Mouse (Mus musculus) urinary bladder, postnatal 36 days (tissue): Measurements from ENCODE around the gene L3mbtl4.

Source experiments
- DNase-seq, 2 experiments: peaks; one replicate each; pipeline ENCODE4 v3.0.0; 2022; ENCODE audit warnings: low spot score in 2 of 2, mixed read lengths in 1 of 2

Gene L3mbtl4

GRCm38 (mm10) chr17:68642521-68643088, 369.0 kb downstream of the L3mbtl4 start:
- DNase-seq, result no peak

- DNase-seq, result no peak
Observed at GRCm38 (mm10) chr17:68666528-68666927, 392.9 kb downstream of the L3mbtl4 start.

DNA sequence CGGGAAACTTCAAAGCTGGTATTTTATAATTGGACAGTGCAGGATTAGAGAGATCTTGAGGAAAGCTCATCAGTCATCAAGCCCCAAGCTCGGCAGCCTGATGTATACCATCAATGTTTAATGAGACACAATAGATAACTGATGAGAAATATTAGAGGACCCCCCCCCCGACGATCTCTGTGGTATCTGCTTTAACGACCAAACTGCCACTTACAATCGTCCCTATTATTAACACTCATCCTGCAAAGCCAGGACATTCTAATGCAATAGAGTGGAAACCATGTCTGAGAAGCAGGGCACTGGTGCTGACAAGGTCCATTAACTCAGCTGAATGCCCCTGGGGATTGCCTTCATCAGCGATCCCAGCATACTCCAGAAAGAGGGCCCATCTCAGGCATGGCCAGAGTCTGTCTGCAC, 398.5 kb downstream of the L3mbtl4 start:
- DNase-seq, result no peak

DNA sequence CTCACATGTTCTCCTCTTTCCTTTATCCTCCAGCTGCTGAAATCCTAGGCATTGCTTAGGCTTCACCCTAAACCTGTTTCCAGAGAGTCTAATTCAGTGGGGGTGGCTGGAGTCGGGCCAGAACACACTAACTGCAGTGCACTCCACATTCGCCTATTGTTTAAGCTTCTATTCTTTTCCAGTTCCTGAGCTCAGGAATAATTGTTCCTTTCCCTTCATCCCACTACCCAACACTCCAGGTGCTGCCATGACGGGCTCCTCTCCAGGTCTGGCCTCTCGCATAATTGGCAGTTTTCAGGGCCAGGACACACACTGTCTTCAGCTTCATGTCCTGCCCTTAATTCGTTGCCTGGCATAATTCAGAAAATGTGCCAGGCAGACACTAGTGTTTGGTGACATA, 437.1 kb downstream of the L3mbtl4 start:
- DNase-seq, result no peak

DNA sequence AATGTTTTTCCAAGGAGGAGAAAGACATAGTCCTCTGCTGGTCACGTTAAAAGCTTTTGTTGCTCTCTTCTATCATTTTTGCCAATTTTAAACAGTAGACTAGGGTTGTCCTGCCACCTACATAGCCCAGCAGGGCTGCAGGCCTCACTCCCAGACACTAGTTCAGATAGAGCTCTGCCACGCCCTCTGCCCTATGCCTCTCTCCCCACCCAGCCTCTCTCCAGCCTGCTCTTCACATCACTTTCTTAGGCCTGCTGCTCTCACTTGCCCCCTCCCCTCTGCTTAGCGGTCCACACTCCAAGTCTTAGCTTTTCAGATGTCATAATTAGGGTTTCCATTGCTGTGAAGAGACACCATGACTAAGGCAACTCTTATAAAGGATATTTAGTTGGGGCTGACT, 437.8 kb downstream of the L3mbtl4 start:
- DNase-seq, result no peak

DNA sequence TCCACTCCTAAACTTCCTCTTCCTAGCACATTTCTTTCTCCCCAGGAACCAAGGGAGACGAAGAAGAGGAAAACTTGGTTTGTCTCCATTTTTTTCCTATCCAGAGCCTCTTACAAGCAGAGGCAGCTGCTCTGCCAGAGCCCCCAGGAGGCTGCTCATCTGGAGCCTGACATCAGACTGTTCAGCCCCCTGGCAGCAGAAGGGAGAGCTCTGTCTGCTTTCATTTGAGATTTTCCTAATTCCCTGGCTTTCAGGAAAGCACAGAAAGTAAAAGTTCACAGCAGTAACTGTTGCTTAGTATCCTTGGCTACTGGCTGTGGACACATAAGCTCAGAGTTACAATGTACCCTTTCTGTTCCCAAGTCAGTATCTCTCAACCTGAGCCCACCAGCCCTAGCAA, 474.7 kb downstream of the L3mbtl4 start:
- DNase-seq, result no peak

DNA sequence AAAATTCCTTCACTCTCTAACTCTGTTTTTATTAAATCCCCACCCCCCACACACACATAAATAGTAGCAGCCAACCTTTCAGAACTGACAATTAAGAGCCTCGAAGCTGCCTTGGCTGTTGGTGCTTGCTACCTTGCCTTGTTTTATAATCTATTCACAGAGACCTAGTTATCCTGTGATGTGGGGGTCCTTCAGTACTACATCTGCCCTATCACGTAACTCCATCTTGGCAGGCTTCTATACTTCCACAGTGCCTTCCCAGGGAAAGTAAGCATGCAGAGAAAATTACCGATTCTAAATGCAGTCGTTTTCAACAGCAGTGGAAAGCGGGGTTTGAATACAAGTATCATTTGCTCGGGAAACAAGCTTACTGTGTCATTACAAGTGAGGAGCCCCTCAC, 476.9 kb downstream of the L3mbtl4 start:
- no peak for DNase-seq

GRCm38 (mm10) chr17:68753112-68753511, 479.5 kb downstream of the L3mbtl4 start:
- DNase-seq, result no peak

DNA sequence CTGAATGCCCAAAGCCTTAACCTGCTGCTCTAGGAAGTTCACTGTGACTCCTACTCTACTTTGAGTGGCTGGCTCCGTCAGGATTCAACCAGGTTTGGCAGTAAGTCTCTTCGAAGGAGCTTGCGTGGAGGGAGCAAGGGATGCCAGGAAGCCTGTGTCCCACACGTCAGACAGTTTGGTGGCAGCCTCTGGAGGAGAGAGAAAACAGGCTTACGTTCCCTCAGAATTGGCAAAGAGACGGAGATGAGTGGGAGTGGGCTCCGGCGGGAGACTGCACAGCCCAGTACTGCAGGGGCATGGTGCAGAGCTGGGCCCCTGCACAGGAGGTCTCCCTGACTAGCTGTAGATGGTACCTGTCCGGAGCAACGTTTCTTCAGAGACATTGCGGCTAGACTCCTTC, 481.2 kb downstream of the L3mbtl4 start:
- DNase-seq, result no peak

DNA sequence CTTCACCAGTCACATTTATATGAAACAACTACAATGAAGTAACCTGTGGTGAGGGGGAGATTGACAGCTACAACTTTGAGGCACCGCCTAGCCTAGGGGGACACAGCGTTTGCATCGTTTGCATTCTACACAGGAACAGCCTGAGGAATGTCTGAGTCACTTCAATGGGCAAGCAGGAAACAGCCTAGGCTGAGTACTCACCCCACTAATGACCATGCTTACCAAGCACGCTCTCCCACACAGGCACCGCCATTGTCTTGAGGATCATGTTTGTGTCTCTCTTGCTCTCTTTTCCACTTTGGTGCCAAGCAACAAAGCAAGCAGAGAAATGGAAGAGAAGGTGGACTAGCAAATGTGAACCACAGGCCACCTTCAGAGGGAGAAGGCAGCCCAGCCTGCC, 484.8 kb downstream of the L3mbtl4 start:
- DNase-seq, result no peak

DNA sequence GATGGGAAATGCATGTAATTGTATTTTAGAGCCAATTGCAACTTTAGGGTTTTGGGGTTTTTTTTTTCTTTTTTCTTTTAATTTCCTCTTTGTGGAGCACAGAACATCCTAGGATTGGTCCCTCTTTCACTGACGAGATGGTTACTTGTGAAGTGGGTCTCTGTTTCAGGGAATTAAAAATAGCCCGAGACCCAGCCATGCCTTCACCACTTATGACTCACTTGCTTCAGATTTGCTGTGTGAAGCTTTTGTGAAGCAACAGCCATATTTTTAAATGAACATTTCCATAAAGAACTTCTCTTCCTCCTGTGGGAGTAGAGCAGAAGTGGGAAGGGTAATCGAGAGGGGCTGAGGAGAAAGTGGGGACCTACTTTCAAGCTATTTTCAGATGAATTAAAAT, 485.3 kb downstream of the L3mbtl4 start:
- DNase-seq, result no peak

DNA sequence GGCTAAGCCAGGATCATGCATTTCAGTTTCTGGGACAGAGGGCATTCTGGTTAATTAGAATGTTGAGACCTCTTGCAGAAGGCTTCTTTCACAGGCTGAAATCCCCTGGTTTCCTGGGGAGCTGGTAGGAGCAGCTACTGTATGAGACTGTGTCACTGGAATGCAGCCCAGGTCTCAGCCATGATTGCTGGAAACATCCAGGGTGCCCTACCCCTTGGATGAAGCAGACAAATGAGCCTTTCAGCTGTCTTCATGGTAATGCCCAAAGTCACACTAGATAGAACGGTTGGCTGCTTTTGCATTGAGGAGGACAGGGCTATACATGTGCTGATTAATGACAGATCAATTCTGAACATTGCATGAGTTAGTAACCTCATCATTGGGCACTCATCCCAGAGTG, 486.4 kb downstream of the L3mbtl4 start:
- no peak for DNase-seq

GRCm38 (mm10) chr17:68764329-68764880, 490.8 kb downstream of the L3mbtl4 start:
- DNase-seq, result no peak

DNA sequence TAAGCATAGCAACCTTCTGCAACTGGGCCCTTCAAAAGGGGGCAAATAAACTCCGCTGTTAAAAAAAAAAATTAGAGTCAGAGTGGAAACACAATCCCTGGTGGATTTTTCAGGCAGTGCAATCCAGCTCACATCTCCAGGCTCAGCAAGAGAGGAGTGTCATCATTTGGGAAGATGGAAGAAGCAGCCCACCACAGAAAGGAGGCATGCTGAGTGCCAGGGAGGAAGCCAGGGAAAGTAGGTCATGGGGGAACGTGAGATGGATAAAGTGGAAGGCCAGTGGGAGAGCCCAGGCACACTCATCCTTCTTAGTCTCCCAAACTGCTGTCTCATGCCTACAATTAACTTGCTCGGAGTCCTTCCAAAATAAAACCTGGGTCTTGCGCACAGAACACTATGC, 496.0 kb downstream of the L3mbtl4 start:
- no peak for DNase-seq

DNA sequence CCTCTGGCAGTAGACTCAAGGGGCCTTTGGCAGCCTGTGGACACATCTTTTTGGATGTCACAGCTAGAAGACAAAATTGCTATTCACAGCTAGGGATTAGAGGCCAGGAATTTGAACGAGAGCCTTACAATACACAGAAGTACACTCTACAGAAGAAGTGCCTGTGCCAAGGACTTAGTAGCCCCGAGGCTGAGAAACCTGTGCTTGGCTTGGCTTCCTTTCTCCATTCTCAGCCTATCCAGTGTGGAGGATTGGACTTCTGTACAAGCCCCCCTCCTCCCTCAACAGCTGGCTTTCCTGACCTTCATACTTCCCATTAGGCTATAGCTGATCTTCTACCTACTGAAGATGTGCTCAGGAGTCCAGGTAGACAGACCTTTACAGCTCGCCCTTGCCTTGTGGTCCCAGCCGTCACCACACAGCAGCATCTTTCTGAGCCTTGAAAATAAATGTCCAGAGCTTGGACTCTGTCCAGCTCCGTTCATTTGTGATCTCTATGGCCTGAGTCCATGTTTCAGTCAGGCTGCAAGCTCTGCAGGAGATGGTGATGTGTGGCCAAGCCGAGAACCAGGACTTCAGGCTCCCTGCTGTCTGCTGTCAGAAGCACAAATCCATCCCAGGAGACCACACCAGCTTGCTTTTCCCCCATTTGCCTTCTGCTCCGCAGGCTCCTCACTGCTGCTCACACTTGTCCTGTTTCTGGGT, 497.6 kb downstream of the L3mbtl4 start:
- DNase-seq, result no peak

- DNase-seq, result no peak
Observed at GRCm38 (mm10) chr17:68793741-68794140, 520.1 kb downstream of the L3mbtl4 start.

GRCm38 (mm10) chr17:68826323-68826722, 552.7 kb downstream of the L3mbtl4 start, which contains the start of gene Tmem200c:
Gene Tmem200c, plus strand, starts transcription at chr17:68826623.
- no peak for DNase-seq
